Mouse (Mus musculus) C2C12 (cell line): ENCODE data around the gene 9330159F19Rik. TPM values are rescaled to one million over a fixed set of nuclear protein-coding genes. Genes with fewer than 3 reads are reported as not detected.

Experiments used
- H3K27me3 ChIP-seq: one replicate; pipeline ENCODE4 v1.6.1; 2011; ENCODE audit not compliant: control insufficient read depth, insufficient read depth, insufficient read length
- H3K36me3 ChIP-seq: one replicate; pipeline ENCODE4 v1.6.1; 2011; ENCODE audit not compliant: control insufficient read depth, insufficient read depth
- H3K4me3 ChIP-seq: one replicate; pipeline ENCODE4 v1.5.1; 2011; ENCODE audit warnings: mild to moderate bottlenecking, control low read depth; ENCODE audit not compliant: poor library complexity, insufficient read depth, severe bottlenecking
- H3K79me2 ChIP-seq: one replicate; pipeline ENCODE4 v1.6.1; 2011; ENCODE audit not compliant: control insufficient read depth, insufficient read depth
- H3K79me3 ChIP-seq: one replicate; pipeline ENCODE4 v1.6.1; 2011; ENCODE audit warnings: low read depth, control low read depth
- H3ac ChIP-seq: one replicate; pipeline ENCODE3; 2011; ENCODE audit warnings: low read depth; ENCODE audit not compliant: control insufficient read depth, insufficient read length
- CEBPB ChIP-seq: IDR thresholded peaks from one replicate; pipeline ENCODE4 v1.6.1; 2011; ENCODE audit warnings: low read depth, mild to moderate bottlenecking, control low read depth, moderate library complexity
- CTCF ChIP-seq: IDR thresholded peaks from one replicate; pipeline ENCODE4 v1.5.1; 2011; ENCODE audit not compliant: control insufficient read depth, insufficient read depth, insufficient read length
- FOSL1 ChIP-seq: IDR thresholded peaks from one replicate; pipeline ENCODE4 v1.8.0; 2011; ENCODE audit warnings: mild to moderate bottlenecking, low read length; ENCODE audit not compliant: poor library complexity, insufficient read depth, severe bottlenecking
- MAX ChIP-seq: IDR thresholded peaks from one replicate; pipeline ENCODE4 v1.6.1; 2011; ENCODE audit warnings: mild to moderate bottlenecking, control low read depth
- MYOD1 ChIP-seq: IDR thresholded peaks from one replicate; pipeline ENCODE4 v1.6.1; 2011; ENCODE audit warnings: low read depth; ENCODE audit not compliant: control insufficient read depth, insufficient read length
- MYOG ChIP-seq: IDR thresholded peaks from one replicate; pipeline ENCODE4 v1.6.1; 2011; ENCODE audit not compliant: control insufficient read depth, insufficient read length; ENCODE audit errors: extremely low read depth
- USF1 ChIP-seq: IDR thresholded peaks from one replicate; pipeline ENCODE4 v1.6.1; 2011; ENCODE audit warnings: low read depth, mild to moderate bottlenecking, control low read depth, moderate library complexity
- polyA plus RNA-seq: library from polyadenylated mRNA; unstranded; fragments of >200 nt; fragmentation: generic; extraction: Trizol; gene quantifications from one replicate; pipeline ENCODE4 v1.2.1, GENCODE M21; 2012; ENCODE audit warnings: missing spikeins

9330159F19Rik gene
- polyA plus RNA-seq, 1 experiment: 1.0 TPM

DNA sequence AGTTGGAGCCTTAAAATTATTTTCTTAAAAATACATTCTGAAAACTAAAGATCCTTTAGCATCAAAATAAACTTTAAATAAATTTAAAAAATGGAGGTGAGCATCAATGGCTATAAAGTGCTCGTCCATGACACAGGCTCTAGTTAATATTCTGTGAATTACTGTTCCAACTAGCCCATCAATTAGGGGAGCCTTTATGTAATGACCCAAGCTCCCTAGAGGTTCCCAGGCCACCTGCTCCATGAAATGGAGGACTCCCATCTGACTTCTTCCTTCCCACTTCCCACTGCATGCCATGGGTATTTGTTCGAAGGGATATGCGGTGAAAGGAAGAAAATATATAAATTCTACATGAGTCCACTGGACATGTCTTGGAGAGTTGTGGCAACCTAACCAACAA, 31.2 kb upstream of the 9330159F19Rik start:
- no peaks in the 10 kb centered on the region for H3K79me3 ChIP-seq
- H3K27me3 ChIP-seq: no peaks in the 10 kb centered on the region
- TF ChIP-seq USF1 (no peak), MYOD1 (no peak), CEBPB (no peak)
- H3K4me3 ChIP-seq: no peak overlapping the region
- H3K36me3 ChIP-seq: peaks cover 29% of the 10 kb centered on the region
- H3ac ChIP-seq: no peak overlapping the region
- no peaks in the 10 kb centered on the region for H3K79me2 ChIP-seq

DNA sequence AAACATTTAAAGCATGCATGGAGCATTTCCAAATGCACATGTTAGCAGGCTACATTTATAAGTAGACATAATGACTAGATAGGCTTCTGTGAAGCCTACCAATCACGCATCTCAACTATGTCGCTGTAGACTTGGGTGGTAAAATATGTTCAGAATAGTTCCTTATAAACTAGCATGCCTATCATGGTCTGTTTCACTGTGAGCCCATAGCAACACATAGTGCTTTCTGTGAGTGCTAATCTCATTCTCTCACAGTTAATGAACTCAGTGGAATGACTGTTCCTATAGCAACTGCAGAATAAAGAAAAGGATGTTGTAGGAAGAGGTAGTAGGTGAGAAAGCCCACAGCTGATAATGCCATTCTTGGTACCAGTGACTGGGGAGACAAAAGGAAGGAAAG, 30.4 kb upstream of the 9330159F19Rik start:
- no peaks in the 10 kb centered on the region for H3K27me3 ChIP-seq
- H3ac ChIP-seq: no peak overlapping the region
- H3K79me3 ChIP-seq: no peaks in the 10 kb centered on the region
- H3K36me3 ChIP-seq: peaks cover 29% of the 10 kb centered on the region
- H3K79me2 ChIP-seq: no peaks in the 10 kb centered on the region
- H3K4me3 ChIP-seq: no peak overlapping the region
- TF ChIP-seq MYOG: no peak
- TF ChIP-seq FOSL1: no peak
- no peak for TF ChIP-seq USF1
- no peak for TF ChIP-seq CTCF
- TF ChIP-seq MAX: no peak
- no peak for TF ChIP-seq CEBPB
- TF ChIP-seq MYOD1: no peak

GRCm38 (mm10) chr10:29193769-29194168, 17.6 kb upstream of the 9330159F19Rik start:
- no peak overlapping the region for H3K4me3 ChIP-seq
- H3K27me3 ChIP-seq: no peaks in the 10 kb centered on the region
- H3K79me3 ChIP-seq: no peaks in the 10 kb centered on the region
- H3ac ChIP-seq: no peak overlapping the region
- H3K79me2 ChIP-seq: no peaks in the 10 kb centered on the region
- H3K36me3 ChIP-seq: peaks cover 25% of the 10 kb centered on the region
- TF ChIP-seq CEBPB (no peak), MYOD1 (no peak), MAX (no peak), FOSL1 (no peak), CTCF (no peak), MYOG (no peak)

DNA sequence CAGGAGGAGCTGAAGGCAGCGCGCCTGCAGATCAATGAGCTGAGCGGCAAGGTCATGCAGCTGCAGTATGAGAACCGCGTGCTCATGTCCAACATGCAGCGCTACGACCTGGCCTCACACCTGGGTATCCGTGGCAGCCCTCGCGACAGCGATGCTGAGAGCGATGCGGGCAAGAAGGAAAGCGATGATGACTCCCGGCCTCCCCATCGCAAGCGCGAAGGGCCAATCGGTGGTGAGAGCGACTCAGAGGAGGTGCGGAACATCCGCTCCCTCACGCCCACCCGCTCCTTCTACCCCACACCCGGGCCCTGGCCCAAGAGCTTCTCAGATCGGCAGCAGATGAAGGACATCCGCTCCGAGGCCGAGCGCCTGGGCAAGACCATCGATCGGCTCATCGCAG, 14.6 kb upstream of the 9330159F19Rik start:
- no peaks in the 10 kb centered on the region for H3K79me2 ChIP-seq
- H3K4me3 ChIP-seq: no peak overlapping the region
- no peak overlapping the region for H3ac ChIP-seq
- H3K27me3 ChIP-seq: no peaks in the 10 kb centered on the region
- H3K36me3 ChIP-seq: peaks cover 25% of the 10 kb centered on the region
- TF ChIP-seq CTCF (no peak), FOSL1 (no peak), MYOG (no peak), MYOD1 (no peak)
- no peaks in the 10 kb centered on the region for H3K79me3 ChIP-seq

- Histone ChIP-seq H3K79me3 (no peaks in the 10 kb centered on the region), H3K4me3 (no peak within 1 kb of the TSS), H3K27me3 (no peaks in the 10 kb centered on the region), H3K36me3 (peaks cover 25% of the 10 kb centered on the region), H3K79me2 (no peaks in the 10 kb centered on the region), H3ac (no peak within 1 kb of the TSS)
- TF ChIP-seq MYOG: no peak
- TF ChIP-seq CTCF: no peak
- TF ChIP-seq USF1: no peak
- no peak for TF ChIP-seq FOSL1
- TF ChIP-seq CEBPB: no peak
Measured at GRCm38 (mm10) chr10:29198642-29199041, 12.8 kb upstream of the 9330159F19Rik start, which contains the start of gene Gm49353. Gm49353 (plus strand) TSS chr10:29198954.

GRCm38 (mm10) chr10:29199835-29200234, 11.6 kb upstream of the 9330159F19Rik start:
- no peak for TF ChIP-seq CTCF
- TF ChIP-seq MAX: no peak
- TF ChIP-seq USF1: no peak
- TF ChIP-seq FOSL1: no peak
- no peak for TF ChIP-seq MYOD1
- TF ChIP-seq MYOG: no peak
- TF ChIP-seq CEBPB: no peak
- Histone ChIP-seq H3K79me2 (no peaks in the 10 kb centered on the region), H3K4me3 (no peak overlapping the region), H3K27me3 (no peaks in the 10 kb centered on the region), H3ac (no peak overlapping the region), H3K79me3 (no peaks in the 10 kb centered on the region), H3K36me3 (peaks cover 18% of the 10 kb centered on the region)
